Mouse (Mus musculus) cerebellum, adult 2 months (tissue): ENCODE data around the gene Col9a1.

Experiments
- CTCF ChIP-seq: fragments of 200-500 bp; IDR thresholded peaks from 2 replicates; pipeline ENCODE4 v1.5.1; 2011; ENCODE audit warnings: low read depth, mild to moderate bottlenecking, control low read depth, low read length, moderate library complexity, borderline replicate concordance; ENCODE audit not compliant: insufficient read depth
- POLR2A ChIP-seq: fragments of 200-500 bp; IDR thresholded peaks from 2 replicates; pipeline ENCODE4 v1.6.1; 2011; ENCODE audit warnings: low read length, control low read depth, borderline replicate concordance; ENCODE audit not compliant: insufficient read depth

DNA sequence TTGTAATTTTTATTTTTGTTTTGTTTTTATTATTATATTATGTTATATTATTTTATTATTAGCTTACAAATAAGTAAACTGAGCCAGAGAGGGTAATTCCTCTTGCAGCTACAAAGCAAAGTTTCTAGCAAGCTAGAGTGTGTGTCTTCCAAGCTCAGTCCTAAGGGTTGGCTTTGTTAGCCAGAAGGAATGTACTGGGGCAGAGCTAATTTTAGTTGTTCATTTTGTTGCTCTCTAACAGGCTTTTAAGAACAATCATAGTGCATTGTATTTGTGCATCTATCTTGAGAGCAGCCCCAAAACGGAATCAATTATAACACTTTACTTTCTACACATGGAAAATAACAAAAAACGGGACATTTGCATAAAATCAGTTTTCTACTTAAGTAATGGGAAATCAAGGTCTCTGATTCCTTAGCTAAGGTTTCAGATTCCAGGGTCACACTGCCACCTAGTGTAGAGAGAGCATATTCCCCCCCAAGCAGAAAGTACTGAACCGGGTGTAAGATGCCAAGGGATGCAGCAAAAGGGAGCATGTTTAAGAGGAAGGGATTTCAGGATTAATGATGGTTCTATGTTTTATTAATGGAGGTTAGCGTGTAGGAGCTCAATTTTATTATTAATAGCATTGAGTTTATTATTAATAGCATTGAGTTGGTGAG is 6.1 kb upstream of the Col9a1 start:
- peak; percentile 59; the same call in 1 of the 2 replicates for TF ChIP-seq CTCF
- no peak for TF ChIP-seq POLR2A
